Mouse (Mus musculus): Measurements from ENCODE around the gene Slc9a1. TPM values are rescaled to one million over a fixed set of nuclear protein-coding genes. Genes with fewer than 3 reads are reported as not detected.

The Slc9a1 gene
- total and polyA plus RNA-seq, 3 experiments: 7.3 to 44.6 (median 27.3) TPM

DNA sequence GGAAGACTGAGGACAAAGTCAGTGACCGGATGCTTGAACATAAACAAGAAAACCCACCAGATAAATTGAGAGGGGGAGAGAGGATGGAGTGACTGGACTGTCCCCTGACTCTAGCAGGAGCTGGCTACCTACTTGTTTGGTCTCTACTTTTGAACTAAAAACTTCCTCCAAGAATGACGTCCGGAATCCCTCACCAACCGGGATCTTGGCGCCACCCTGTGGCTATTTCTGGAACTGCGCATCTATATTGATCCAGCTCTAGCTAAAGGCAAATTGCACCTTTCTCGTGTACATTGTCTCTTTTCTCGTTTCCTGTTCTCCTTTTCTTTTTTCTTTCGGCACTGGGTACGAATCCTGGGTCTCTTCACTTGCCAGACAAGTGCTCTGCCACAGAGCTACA, 82.0 kb downstream of the Slc9a1 start:
- Histone ChIP-seq H3K36me3 (replicated peaks) (no peaks in the 10 kb centered on the region), H3K4me3 (ENCODE audit: low read depth, low read length) (no peak overlapping the region), H3K4me1 (ENCODE audit: insufficient read depth, low read depth, low read length) (0 out of 2 replicates have a peak, but pooled peaks cover 6% of the 10 kb centered on the region), H3K27me3 (ENCODE audit: insufficient read depth, low read length) (peaks cover 37% of the 10 kb centered on the region), H3K9me3 (replicated peaks) (no peaks in the 10 kb centered on the region)
- DNase-seq (ENCODE audit: low spot score): peak; percentile 31
- ATAC-seq (ENCODE audit: extremely low read depth, insufficient number of reproducible peaks, low FRiP score, poor library complexity, severe bottlenecking): no peak
- TF ChIP-seq CTCF (IDR thresholded peaks at IDR 0.05; ENCODE audit: low read depth, low read length) (peak; percentile 88), GATA2 (IDR thresholded peaks at IDR 0.05; ENCODE audit: borderline replicate concordance, low read depth, low read length) (no peak)

DNA sequence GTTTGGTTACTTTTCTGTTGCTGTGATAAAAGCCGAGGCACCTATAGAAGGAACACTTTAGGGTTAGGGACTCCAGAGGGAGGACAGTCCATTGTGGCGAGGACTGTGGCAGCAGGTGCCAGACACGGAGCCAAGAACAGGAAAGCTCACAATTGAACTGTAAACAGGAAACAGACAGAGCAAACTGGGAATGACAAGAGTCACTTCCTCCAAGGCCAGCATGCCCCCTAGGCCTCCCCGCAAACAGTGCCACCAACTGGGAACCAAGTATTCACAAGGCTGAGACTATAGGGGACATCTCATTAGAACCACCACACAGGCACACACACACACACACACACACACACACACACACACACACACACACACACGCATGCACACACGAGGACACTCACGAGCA, 82.9 kb downstream of the Slc9a1 start:
- H3K9me3 ChIP-seq (replicated peaks): no peaks in the 10 kb centered on the region
- H3K4me3 ChIP-seq (ENCODE audit: low read depth, low read length): no peak overlapping the region
- TF ChIP-seq GATA1 (IDR thresholded peaks at IDR 0.05; ENCODE audit: borderline replicate concordance, low read length) (no peak), TAL1 (conservative IDR thresholded peaks at IDR 0.05; ENCODE audit: low read depth, low read length) (no peak), CTCF (IDR thresholded peaks at IDR 0.05; ENCODE audit: low read depth, low read length) (no peak), POLR2AphosphoS5 (IDR thresholded peaks at IDR 0.05; ENCODE audit: insufficient replicate concordance, low read depth, low read length) (no peak), GATA2 (IDR thresholded peaks at IDR 0.05; ENCODE audit: borderline replicate concordance, low read depth, low read length) (no peak)
- ATAC-seq (ENCODE audit: extremely low read depth, insufficient number of reproducible peaks, low FRiP score, poor library complexity, severe bottlenecking): no peak
- no peak for DNase-seq (ENCODE audit: low spot score)
- 0 out of 2 replicates have a peak, but pooled peaks cover 6% of the 10 kb centered on the region for H3K4me1 ChIP-seq (ENCODE audit: insufficient read depth, low read depth, low read length)
- H3K36me3 ChIP-seq (replicated peaks): no peaks in the 10 kb centered on the region
- peaks cover 36% of the 10 kb centered on the region for H3K27me3 ChIP-seq (ENCODE audit: insufficient read depth, low read length)

DNA sequence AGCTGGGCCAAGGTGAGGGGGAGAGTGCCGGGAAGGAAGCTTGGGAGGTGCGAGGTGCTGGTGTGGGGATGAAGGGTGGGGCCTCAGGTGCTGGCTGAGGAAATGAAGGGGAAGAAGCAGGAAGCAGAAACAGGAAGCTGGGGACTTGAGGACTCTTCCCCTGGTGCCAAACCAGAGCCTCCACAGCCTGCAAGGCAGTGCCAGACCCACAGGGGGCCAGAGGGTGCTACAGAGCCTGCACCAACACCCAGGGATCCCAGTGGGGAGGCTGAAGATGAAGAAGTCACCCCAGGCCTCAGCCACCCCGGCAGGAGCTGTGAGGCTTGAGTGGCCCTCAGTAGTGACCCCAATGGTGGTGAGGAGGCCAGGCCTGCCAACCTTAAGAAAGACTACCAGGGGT, 88.5 kb downstream of the Slc9a1 start:
- no peaks in the 10 kb centered on the region for H3K9me3 ChIP-seq (replicated peaks)
- H3K4me3 ChIP-seq (ENCODE audit: low read depth, low read length): no peak overlapping the region
- TF ChIP-seq CTCF (IDR thresholded peaks at IDR 0.05; ENCODE audit: low read depth, low read length) (no peak), GATA2 (IDR thresholded peaks at IDR 0.05; ENCODE audit: borderline replicate concordance, low read depth, low read length) (no peak), POLR2AphosphoS5 (IDR thresholded peaks at IDR 0.05; ENCODE audit: insufficient replicate concordance, low read depth, low read length) (no peak), GATA1 (IDR thresholded peaks at IDR 0.05; ENCODE audit: borderline replicate concordance, low read length) (no peak), TAL1 (conservative IDR thresholded peaks at IDR 0.05; ENCODE audit: low read depth, low read length) (no peak)
- peaks cover 12% of the 10 kb centered on the region; the same call in 1 of the 2 replicates for H3K4me1 ChIP-seq (ENCODE audit: insufficient read depth, low read depth, low read length)
- no peaks in the 10 kb centered on the region for H3K36me3 ChIP-seq (replicated peaks)
- DNase-seq (ENCODE audit: low spot score) (no peak), ATAC-seq (ENCODE audit: extremely low read depth, insufficient number of reproducible peaks, low FRiP score, poor library complexity, severe bottlenecking) (no peak)
- H3K27me3 ChIP-seq (ENCODE audit: insufficient read depth, low read length): peaks cover 30% of the 10 kb centered on the region

DNA sequence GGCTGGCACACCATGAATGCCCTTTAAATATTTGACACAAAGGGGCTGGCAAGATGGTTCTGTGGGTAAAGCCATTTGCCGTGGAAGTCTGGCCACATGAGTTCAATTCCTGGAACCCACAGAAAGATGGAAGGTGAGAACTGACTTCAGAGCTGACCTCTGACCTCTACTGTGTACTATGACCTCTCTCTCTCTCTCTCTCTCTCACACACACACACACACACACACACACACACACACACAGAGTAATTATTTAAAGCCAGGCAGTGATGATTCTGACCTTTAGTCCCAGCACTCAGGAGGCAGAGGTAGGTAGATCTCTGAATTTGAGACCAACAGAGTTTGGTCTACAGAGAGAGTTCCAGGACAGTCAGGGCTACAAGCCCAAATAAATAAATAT, 90.5 kb downstream of the Slc9a1 start:
- no peak for ATAC-seq (ENCODE audit: extremely low read depth, insufficient number of reproducible peaks, low FRiP score, poor library complexity, severe bottlenecking)
- DNase-seq (ENCODE audit: low spot score): no peak
- H3K27me3 ChIP-seq (ENCODE audit: insufficient read depth, low read length): peaks cover 36% of the 10 kb centered on the region
- H3K9me3 ChIP-seq (replicated peaks): no peaks in the 10 kb centered on the region
- TF ChIP-seq CTCF (IDR thresholded peaks at IDR 0.05; ENCODE audit: low read depth, low read length) (no peak), GATA2 (IDR thresholded peaks at IDR 0.05; ENCODE audit: borderline replicate concordance, low read depth, low read length) (no peak), TAL1 (conservative IDR thresholded peaks at IDR 0.05; ENCODE audit: low read depth, low read length) (no peak), GATA1 (IDR thresholded peaks at IDR 0.05; ENCODE audit: borderline replicate concordance, low read length) (no peak), POLR2AphosphoS5 (IDR thresholded peaks at IDR 0.05; ENCODE audit: insufficient replicate concordance, low read depth, low read length) (no peak)
- H3K36me3 ChIP-seq (replicated peaks): no peaks in the 10 kb centered on the region
- peaks cover 14% of the 10 kb centered on the region; the same call in 1 of the 2 replicates for H3K4me1 ChIP-seq (ENCODE audit: insufficient read depth, low read depth, low read length)
- H3K4me3 ChIP-seq (ENCODE audit: low read depth, low read length): no peak overlapping the region

DNA sequence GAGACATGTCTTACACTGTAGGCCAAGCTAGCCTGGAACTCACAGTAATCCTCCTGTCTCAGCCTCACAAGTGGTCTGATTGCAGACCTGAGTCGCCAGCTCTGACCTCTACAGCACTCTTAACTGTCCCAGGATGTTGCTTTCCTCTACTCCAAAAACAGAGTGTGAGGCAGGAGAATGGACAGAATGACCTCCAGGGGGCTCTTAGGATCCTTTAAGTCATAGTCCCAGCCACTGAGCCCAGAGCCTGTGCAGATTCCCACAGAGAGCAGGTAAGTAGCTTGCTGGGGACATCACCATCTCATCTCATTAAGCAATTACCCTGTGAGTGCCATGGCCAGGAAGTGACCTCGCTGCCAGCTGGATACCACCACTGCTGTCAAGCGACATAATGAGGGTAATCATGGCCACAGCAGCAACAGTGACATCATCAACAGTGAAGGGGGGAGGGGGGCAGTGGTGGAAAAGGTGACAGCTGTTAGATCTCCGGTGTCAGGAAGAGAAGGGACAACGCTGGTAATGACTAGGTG, 91.4 kb downstream of the Slc9a1 start:
- no peaks in the 10 kb centered on the region for H3K36me3 ChIP-seq (replicated peaks)
- H3K27me3 ChIP-seq (ENCODE audit: insufficient read depth, low read length): peaks cover 38% of the 10 kb centered on the region
- no peak overlapping the region for H3K4me3 ChIP-seq (ENCODE audit: low read depth, low read length)
- DNase-seq (ENCODE audit: low spot score): no peak
- ATAC-seq (ENCODE audit: extremely low read depth, insufficient number of reproducible peaks, low FRiP score, poor library complexity, severe bottlenecking): no peak
- TF ChIP-seq GATA2 (IDR thresholded peaks at IDR 0.05; ENCODE audit: borderline replicate concordance, low read depth, low read length): no peak
- TF ChIP-seq POLR2AphosphoS5 (IDR thresholded peaks at IDR 0.05; ENCODE audit: insufficient replicate concordance, low read depth, low read length): no peak
- TF ChIP-seq CTCF (IDR thresholded peaks at IDR 0.05; ENCODE audit: low read depth, low read length): no peak
- no peak for TF ChIP-seq GATA1 (IDR thresholded peaks at IDR 0.05; ENCODE audit: borderline replicate concordance, low read length)
- TF ChIP-seq TAL1 (conservative IDR thresholded peaks at IDR 0.05; ENCODE audit: low read depth, low read length): no peak
- peaks cover 14% of the 10 kb centered on the region for H3K4me1 ChIP-seq (ENCODE audit: insufficient read depth, low read depth, low read length)
- H3K9me3 ChIP-seq (replicated peaks): no peaks in the 10 kb centered on the region

DNA sequence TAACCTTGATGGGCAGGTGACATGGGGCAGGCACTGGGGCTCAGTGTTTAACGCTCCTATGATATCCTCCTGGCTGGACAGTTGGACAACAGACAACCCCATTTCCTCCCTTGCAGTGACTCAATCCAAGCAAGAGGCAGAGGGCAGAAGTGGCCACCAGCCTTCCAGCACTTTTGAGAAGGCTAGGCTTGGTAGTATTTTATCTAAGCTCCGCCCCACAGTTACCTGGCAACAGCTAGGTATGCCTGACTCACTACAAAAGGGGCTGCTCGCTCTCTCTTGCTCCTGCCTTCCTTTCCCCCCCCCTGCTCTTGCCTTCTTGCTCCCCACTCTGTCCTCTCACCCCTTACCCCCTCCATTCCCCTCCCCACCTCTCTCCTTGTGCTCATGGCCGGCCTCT, 91.9 kb downstream of the Slc9a1 start:
- peaks cover 36% of the 10 kb centered on the region for H3K27me3 ChIP-seq (ENCODE audit: insufficient read depth, low read length)
- H3K4me1 ChIP-seq (ENCODE audit: insufficient read depth, low read depth, low read length): peaks cover 14% of the 10 kb centered on the region
- DNase-seq (ENCODE audit: low spot score) (no peak), ATAC-seq (ENCODE audit: extremely low read depth, insufficient number of reproducible peaks, low FRiP score, poor library complexity, severe bottlenecking) (no peak)
- no peak overlapping the region for H3K4me3 ChIP-seq (ENCODE audit: low read depth, low read length)
- TF ChIP-seq CTCF (IDR thresholded peaks at IDR 0.05; ENCODE audit: low read depth, low read length) (no peak), GATA2 (IDR thresholded peaks at IDR 0.05; ENCODE audit: borderline replicate concordance, low read depth, low read length) (no peak), TAL1 (conservative IDR thresholded peaks at IDR 0.05; ENCODE audit: low read depth, low read length) (no peak), GATA1 (IDR thresholded peaks at IDR 0.05; ENCODE audit: borderline replicate concordance, low read length) (no peak), POLR2AphosphoS5 (IDR thresholded peaks at IDR 0.05; ENCODE audit: insufficient replicate concordance, low read depth, low read length) (no peak)
- H3K9me3 ChIP-seq (replicated peaks): no peaks in the 10 kb centered on the region
- no peaks in the 10 kb centered on the region for H3K36me3 ChIP-seq (replicated peaks)

All from G1E (cell line).